Mouse (Mus musculus) heart, adult 18-20 months (tissue): ENCODE measurements at regions not wholly inside any gene's neighbourhood (a gene's known extent, or its start where the extent isn't known, plus 50 kb on each side); places are given as distances from the start of the nearest gene placed in this dataset.
"Not testable (repeated sequence)": the region's sequence is repeated elsewhere in the genome, so short reads cannot be mapped to it uniquely, and the experiment has no call there.

ENCODE experiments used
- DNase-seq, 2 experiments: peaks; one replicate each; pipeline ENCODE4 v3.0.0; 2021 to 2022; ENCODE audit warnings: mixed read lengths in 1 of 2

DNA sequence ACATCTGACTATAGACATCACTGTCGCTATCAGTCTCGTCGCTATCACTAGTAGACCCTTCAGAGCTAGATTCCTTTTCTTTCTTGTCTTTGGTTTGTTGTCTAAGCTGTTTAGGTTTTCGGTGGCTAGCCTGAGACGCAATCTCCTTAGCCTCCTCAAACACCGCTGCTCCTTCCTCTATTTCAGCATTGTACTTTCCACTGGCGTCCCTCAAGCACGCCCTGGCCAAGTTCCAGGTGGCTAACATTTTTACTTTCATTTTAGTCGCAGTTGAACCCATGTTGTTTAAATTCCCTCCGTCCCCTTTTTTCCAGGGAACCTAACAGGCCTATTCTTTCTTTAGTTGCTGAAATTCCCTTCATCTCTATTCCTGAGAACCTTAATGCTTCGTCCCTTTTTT lies 95.1 kb downstream of the Mtnr1a start:
- DNase-seq: not testable (repeated sequence)

DNA sequence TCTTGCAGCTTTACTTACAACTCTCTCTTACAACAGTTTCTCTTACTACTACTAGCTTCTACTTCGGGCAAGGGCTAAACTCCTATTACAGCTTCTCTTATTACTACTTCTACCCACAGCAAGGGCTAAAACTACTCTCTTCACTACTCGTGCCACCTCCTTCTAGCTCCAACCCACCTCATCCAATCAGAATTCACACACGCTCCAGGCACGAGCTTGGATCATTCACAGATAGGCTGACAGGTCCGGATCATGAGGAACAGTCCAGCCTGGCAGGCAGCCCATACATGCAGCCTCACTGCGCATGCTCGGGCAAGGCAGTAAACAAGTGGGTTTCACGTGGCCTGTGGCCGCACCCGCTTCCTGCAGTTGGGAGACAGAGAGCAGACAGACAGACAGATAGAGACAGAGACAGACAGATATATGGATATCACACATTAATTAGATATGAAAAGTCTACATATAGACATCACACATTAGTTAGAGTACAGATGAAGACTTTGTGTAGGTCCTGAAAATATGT lies 96.2 kb downstream of the Mtnr1a start:
- peak in 1 of 2 experiments; percentile 4 for DNase-seq
